Mouse (Mus musculus) layer of hippocampus, postnatal 14 days (tissue): ENCODE data around the gene Alpk1. TPM values are rescaled to one million over a fixed set of nuclear protein-coding genes. Genes with fewer than 3 reads are reported as not detected.

ENCODE experiments used
- DNase-seq, 2 experiments: peaks; one replicate each; pipeline ENCODE4 v3.0.0; 2021 to 2022; ENCODE audit warnings: low spot score in 2 of 2, mixed read lengths in 1 of 2
- total RNA-seq, 2 experiments: library from RNA; stranded (reverse); gene quantifications; 2 replicates each; pipeline ENCODE4 v1.2.3; 2021

Alpk1 gene
- total RNA-seq, 2 experiments from 2014 or later, result 11.4 to 13.3 TPM

GRCm38 (mm10) chr3:127745911-127746640 is 34.3 kb downstream of the Alpk1 start:
- DNase-seq, result peak in 1 of 2 experiments; percentile 12

GRCm38 (mm10) chr3:127745504-127745903 is 34.8 kb downstream of the Alpk1 start:
- no peak for DNase-seq

GRCm38 (mm10) chr3:127743614-127744365 is 36.5 kb downstream of the Alpk1 start:
- DNase-seq, result no peak

GRCm38 (mm10) chr3:127741473-127741872 is 38.9 kb downstream of the Alpk1 start:
- DNase-seq, result no peak

GRCm38 (mm10) chr3:127737876-127738275 is 42.5 kb downstream of the Alpk1 start:
- DNase-seq, result no peak

- DNase-seq, result no peak
These were observed 44.9 kb downstream of the Alpk1 start for GRCm38 (mm10) chr3:127735395-127735794.

GRCm38 (mm10) chr3:127729513-127730137 is 50.7 kb downstream of the Alpk1 start:
- no peak for DNase-seq

- DNase-seq, result no peak
These were observed 51.3 kb downstream of the Alpk1 start for GRCm38 (mm10) chr3:127728851-127729512.

GRCm38 (mm10) chr3:127728046-127728445 is 52.3 kb downstream of the Alpk1 start:
- no peak for DNase-seq

GRCm38 (mm10) chr3:127720948-127721347 is 59.4 kb downstream of the Alpk1 start:
- DNase-seq, result no peak

- DNase-seq, result no peak
These were observed 60.3 kb downstream of the Alpk1 start for GRCm38 (mm10) chr3:127720050-127720449.

- no peak for DNase-seq
These were observed 60.7 kb downstream of the Alpk1 start for GRCm38 (mm10) chr3:127719601-127720000.

- DNase-seq, result no peak
These were observed 63.6 kb downstream of the Alpk1 start for GRCm38 (mm10) chr3:127716759-127717158.

- peak in 1 of 2 experiments; percentile 17 for DNase-seq
These were observed 67.2 kb downstream of the Alpk1 start for GRCm38 (mm10) chr3:127713112-127713511.

GRCm38 (mm10) chr3:127711536-127711935 is 68.8 kb downstream of the Alpk1 start:
- no peak for DNase-seq

GRCm38 (mm10) chr3:127707089-127707485 is 73.2 kb downstream of the Alpk1 start:
- DNase-seq, result no peak

- no peak for DNase-seq
These were observed 73.8 kb downstream of the Alpk1 start for GRCm38 (mm10) chr3:127706445-127707088.

- peak; percentile 47 to 74 for DNase-seq
These were observed 74.5 kb downstream of the Alpk1 start for GRCm38 (mm10) chr3:127705515-127706444.

GRCm38 (mm10) chr3:127705139-127705514 is 75.2 kb downstream of the Alpk1 start:
- no peak for DNase-seq
